Mouse (Mus musculus): ENCODE results near the gene Gnptab.
"Not testable (repeated sequence)": the region's sequence is repeated elsewhere in the genome, so short reads cannot be mapped to it uniquely, and the experiment has no call there.

Gnptab gene

DNA sequence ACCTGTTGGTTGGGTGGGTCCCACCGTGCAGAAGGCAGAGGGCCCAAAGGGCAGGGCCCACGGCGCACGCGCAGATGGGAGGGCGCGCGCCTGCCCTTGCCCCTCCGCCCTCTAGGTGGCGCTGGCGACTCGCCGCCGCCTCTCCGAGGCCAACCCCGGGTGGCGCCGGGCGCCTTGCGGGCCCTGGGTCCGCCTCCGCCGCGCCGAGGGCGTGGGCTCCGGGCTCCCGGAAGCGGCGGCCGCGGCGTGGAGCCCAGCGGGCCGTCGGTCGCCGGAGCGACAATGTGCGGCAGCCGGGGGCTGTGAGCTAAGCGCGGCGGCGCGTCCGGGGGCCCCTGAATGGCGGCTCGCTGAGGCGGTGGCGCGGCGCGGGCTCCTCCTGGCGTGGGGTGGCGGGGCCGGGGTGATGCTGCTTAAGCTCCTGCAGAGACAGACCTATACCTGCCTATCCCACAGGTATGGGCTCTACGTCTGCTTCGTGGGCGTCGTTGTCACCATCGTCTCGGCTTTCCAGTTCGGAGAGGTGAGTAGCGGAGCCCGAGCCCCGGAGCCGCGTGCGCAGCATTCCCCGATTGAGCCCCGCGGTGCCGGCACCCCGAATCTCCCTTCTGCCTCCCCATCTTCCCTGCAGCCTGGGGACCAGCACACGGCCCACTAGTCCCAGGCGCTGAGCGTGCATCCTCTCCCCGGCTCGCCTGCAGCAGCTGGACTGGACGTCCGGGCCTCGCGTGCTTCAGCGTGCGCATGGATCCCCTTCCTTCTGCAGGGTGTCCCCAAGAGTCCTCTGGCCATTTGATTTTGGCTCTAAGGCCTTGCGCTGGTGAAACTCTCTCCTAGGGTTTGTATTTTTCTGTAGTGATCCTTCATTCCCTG is at the start of gene Gnptab, which contains the start of gene Dram1:
Gene Gnptab, plus strand, starts transcription at position 120 of the 873 bp plus-strand sequence.
Gene Dram1, minus strand, starts transcription at position 68 of the 873 bp plus-strand sequence.
- DNase-seq, result peak; percentile 92

DNA sequence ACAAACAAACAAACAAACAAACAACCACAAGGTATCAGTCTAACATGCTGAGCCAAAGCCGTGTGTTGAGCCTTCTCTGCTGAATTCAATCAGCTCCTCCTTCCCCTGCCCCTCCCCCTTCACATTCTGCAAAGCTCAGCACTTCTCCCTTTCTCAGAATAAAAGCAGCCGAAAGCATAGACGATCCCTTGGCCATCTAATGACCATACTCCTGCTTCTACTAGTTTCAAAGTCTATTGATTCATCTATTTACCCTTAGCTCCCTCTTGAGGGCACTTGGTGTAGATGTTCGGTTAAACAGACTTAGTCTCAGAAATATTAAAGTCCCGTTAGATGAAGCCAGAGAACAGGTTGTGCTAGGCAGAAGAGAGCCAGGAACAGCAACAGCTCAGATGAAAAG is 48.2 kb upstream of the Gnptab start:
- DNase-seq, result peak; percentile 19

DNA sequence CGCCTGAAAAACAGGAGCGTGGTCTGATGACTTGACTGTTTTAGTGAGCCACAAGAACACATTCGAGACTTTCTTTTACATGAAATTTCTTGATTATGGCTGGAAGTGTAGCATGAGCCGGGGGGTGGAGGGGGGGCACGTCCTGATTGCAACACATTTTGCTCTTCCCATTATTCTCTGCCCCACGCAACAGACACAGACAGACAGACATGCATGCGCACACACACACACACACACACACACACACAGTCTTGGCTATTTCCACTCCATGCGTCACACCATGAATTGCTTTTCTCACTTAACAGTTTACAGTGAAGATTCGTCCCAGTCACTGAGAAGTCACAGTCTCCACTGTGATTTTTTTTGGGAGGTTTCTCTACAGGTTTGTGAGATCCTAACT is 38.3 kb upstream of the Gnptab start:
- no peak for DNase-seq

DNA sequence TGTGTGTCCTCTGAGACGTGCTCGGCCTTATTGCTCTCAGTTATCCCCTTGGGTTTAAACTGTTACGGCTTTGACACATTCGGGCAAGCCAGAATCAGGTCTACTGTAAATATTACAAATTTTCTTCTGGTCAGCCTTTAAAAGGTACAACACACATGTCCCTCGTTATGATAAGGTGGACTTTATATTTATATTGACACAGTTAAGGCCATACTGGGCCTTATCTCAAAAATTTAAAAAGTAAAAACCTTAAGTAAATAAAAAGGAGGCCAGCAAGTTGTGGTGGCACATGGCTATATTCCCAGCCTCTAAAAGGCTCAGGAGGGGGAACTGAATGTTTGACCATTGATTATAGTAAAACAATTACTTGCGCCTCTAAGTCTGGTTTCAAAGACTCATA is 37.6 kb upstream of the Gnptab start:
- no peak for DNase-seq

DNA sequence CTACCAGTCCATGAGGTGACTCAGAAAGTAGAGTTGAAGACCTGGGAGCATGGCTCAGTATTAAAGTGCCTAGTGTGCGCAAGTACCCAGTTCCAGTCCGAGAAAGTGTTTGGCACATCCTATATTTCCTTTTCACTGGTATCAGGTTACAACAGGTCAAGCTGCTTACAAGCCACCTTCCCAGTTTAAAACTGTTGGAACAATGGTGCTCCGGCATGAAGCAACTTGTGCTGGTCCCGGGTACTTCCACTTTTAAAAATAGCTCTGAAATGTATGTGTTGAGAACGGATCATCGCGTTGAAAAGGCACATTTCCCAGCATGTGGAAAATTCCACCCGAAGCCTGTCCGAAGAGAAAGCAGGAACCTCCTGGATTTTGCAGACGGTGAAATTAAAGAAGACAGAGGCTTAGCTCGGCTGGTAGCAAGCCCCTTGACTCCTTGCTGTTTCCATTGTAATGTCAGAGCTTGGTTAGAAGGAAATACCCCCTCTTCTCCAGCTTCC is 33.0 kb upstream of the Gnptab start:
- no peak for DNase-seq

DNA sequence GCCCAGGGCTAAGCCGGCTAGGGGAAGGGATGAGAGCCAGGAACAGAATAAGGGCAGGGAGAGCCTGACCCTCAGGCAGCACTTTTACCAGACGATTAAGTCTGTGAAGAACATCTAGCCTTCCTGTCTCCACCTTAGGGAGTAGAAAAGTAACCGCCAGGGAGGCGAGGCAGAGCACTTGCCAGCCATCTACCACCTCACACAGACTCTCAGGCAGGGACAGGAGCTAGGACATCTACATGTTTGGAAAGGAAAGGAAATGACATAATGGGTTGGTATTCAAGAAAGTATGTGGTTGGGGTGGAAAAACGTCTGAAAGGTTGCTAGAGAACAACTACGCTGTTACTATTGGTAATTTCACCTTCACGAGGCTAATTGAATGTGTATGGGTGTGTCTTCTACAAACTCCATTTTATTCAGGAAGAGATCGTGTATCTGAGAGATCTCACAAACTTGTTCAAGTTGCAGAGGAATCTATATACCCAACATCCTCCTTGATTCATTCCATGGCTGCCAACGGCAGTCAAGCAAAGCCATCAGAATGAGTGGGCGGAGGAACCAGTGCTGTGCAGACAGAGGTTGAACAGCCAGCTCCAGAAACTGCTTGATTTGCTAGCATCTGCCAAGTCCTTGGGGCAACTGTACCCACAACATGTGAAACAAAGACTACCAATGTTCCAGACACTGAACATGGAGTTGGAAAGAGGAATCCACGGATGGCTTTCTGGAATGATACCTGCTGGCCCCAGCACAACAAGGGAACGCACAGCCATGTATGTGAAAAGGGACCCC is 32.3 kb upstream of the Gnptab start:
- no peak for DNase-seq

DNA sequence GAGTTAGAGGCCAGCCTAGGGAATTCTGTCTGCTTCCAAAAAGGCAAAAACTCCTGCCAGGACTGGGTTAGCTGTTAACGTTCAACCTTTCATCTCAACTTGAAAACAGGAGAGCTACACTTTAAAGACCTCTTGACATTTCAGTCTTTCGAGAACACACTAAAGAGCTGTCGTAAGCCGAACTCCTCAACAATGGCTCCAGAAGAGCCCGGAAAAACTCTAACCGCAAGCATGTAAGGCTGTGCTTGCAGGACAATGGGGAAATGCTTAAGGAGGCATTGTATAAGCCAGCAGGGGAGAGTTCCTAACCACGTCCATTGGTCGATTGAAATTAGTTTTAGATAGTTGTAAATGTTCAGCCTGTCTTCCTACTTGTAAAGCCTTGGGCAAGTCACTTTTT is 29.1 kb upstream of the Gnptab start:
- DNase-seq, result no peak

DNA sequence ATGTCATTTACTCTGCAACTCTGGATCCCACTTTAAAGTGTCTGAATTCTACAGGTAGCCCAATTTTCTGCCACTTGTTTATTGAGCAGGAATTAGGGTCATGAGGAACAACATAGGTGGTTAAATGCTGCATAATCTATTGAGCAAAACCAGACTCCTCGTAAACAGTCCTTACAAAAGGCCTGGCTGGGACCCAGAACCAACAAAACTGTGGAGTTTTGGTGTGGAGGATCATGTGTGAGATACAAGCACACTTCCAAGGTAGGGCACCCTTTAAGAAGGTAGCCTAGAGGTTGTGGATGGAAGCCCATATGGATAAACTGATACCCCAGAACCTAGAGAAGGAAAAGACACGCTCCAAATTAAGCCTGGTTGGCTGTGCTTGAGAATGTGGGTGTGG is 28.2 kb upstream of the Gnptab start:
- DNase-seq, result no peak

DNA sequence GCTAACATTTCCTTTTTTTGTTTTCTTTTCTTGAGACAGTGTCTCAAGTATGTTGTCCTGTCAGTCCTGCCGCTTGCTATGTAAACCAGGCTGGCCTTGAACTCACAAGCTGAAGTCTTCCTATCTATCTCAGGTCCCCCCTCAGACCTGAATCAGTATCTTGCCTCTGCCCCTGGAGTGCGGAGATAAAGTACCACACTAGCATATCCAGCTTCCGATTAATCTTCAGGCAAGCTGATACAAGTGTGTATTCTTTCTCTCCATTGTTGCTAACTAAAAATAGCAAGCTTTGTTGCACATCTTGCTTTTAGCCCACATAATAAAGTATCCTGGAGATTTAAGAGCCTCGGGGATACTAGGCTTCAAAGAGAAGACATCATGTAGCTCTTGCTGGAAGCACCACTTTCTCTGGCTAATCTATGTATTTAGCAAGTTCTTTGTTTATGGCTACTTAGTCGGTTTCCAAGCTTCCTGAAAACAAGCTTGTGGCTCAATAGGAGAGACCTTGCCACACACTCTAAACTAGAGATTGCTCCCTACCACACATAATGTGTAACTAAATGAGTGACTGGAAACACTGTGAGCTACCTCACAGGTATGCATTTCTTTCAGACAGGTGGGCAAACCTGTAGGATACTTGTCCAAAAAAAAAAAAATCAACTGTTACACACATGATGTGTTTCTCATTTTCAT is 27.4 kb upstream of the Gnptab start:
- DNase-seq, result no peak

DNA sequence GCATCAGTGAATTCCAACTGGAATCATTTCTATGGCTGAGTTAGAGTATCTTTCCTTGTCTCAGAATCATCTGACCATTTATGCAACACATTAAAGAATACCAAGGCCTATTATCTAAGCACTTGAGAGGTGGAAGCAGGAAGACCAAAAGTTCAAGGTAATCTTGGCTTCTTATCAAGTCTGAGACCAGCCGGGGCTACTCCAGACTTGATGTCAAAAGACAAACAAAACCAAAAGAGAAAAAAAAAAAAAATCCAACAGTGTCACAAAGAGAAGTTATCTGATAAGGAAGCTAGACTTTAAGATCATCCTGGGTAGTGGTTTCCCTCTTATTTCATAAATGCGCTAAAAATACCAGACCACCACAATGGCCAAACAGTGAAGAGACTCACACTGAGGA is 26.4 kb upstream of the Gnptab start:
- no peak for DNase-seq

DNA sequence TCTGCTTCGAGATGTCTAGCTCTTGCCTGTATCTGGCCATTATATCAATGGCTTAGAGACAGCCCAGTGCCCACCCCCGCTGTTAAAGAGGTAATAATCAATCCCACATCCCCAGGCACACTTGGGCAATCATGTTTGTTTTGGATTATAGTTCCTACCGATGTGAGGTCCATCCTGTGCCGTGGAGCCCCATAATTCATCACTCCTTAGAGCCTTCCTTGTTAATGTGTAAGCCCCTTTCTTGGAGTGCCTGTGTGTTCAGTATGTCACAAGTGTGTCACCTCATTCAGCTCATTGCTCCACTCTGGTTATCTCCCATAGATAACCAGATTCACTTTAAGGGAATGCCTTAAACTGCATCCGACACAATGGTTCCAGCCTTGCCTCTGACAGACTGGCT is 24.3 kb upstream of the Gnptab start:
- DNase-seq, result no peak

DNA sequence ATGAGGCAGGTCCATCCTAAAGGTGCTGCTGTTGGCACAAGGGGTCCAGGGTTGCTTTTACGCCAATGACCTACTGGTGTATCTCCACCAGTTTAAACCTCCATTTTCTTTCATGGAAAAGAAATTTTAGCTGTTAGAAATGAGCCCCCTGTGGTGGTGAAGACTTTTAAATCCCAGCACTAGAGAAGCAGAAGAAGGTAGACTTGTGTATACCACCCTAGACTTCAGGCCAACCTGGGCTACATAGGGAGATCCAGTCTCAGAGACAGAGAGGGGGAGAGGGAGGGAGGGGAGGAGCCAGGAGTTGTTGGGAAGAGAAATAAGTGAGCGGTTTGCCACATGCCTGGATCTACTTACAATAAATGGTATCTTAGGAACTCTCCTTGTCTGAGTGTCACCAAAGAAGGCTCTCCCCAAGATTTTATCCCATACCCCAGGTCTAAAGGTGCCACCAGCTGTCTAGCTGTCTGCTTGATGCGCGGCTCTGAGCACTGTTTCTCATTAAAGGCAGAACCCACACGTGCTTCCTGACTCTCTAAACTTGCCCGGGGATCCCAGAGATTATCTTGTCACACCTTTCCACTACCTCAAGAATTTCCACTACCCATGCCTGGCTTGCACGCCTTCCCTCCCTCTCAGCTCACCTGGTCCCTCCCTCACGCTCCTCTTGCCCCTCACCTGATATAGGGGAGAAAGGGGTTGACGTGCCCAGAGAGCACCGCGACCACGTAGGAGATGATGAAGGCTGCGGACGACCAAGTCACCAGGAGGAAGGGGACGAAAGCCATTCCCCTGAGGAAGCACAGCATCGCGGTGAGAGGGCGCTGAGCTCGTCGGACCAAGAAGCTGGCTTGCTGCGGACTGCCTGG is 22.6 kb upstream of the Gnptab start:
- no peak for DNase-seq

DNA sequence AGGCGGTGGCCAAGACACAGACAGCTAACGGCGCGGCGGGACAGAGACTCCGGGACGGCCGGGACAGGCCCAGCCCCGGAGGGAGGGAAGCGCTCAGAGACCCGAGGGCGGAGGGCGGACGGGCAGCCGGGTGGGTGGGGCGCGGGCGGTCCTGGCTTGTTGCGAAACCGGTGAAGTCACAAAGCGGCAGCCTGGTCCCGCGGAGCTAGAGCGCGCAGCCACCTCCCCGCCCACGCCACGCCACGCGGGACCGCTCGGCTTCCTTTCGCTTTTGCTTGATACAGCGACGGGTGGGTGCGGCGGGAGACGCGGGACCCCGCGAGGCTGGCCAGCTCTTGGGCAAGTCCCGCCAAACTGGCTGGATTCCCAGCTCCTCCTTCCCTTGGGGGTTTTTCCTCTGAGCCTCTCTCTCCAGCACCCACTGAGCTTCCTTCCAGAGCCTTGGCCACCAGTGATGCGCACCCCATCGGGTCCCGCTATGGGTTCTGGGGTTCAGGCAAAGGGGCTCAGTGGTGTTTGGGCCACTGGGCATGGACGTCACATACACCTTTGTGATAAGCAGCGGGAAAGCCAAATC is 21.9 kb upstream of the Gnptab start:
- DNase-seq, result peak; percentile 81

DNA sequence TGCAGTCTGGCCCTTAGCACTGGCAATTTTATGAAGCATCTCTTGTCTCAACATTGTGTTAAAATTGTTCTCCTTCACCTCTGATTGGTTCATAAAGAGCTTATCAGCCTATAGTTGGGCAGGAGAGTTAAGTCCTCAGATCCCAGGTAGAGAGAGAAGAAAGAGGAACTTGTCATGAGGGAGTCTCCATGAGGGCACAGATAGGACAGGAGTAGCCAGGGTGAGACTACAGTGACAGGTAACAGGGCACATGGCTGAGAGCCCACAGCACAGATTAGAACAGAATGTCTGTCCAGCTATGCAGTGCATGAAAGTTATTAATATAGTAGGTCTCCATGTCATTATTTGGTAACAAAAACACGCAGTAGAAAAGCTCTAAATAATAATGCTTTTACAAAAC is 16.7 kb upstream of the Gnptab start:
- DNase-seq, result no peak

DNA sequence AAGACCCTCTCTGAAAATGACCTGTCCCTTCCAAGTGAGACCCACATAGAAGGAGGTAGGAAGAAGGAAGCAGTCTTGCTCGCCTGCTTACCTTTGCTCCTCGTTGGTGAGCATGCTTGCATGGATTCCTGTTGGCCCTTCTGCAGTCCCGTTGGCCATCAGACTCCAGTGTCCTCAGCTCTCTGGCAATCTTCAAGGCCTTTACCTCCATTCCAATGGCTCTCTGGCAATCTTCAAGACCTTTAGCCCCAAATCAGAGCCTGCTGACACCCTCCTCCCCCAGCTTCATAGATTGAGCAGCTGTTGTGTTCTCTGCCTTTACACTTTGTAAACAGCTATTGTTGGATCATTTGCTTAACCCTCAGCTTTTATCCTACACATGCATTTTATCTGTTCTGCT is 14.7 kb upstream of the Gnptab start:
- no peak for DNase-seq

DNA sequence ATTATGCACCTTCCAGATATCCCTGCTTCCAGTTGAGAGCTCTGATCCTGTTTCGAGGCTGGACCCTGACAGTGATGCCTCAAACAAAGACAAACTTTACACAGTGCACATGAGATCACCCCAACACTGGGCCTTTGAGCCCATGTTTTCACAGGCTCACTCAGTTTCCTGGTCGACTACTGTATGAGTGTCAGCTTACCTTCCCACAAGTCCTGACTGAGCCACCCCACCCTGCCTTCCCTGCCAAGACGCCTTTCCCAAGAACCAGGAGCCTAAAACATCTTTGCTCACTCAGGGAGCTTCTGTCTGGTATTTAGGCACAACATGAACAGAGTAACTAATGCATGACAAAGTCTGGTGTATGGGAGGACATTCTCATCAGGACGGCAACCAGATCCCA is 9.7 kb upstream of the Gnptab start:
- no peak for DNase-seq

DNA sequence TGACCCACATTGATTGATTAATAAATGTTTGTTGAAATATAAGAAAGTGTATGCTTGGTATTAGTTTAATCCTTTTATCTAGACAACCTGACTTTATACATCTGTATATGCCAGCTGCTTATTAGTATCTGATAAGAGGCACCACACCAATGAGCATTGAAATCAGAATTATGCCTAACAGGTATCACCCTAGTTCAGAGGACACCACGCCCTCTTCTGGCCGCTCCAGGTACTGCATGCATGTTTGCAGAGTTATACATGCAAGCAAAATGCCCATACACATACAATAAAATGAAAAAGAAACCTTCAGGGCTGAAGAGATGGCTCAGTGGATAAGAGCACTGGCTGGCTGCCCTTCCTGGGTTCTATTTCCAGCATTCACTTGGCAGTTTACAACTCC is 7.1 kb upstream of the Gnptab start:
- DNase-seq, result no peak

DNA sequence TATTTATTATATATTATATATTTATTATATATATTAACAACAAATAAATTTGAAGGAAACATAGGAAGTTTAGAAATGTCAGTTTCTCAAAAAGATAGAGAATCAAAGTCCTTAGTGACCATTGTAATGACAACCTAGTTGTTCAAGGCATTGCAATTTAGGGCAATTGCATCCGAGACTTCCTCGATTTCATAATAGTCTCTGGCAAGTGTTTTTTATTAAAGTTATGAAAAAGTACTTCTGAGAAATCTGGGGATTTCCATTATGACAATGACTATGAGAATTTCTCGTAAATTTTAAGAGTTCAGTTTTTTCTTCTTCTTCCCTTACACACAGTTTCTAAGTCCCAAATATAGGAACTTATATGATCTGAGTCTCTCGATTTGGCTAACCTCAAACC is 6.5 kb upstream of the Gnptab start:
- DNase-seq, result no peak

DNA sequence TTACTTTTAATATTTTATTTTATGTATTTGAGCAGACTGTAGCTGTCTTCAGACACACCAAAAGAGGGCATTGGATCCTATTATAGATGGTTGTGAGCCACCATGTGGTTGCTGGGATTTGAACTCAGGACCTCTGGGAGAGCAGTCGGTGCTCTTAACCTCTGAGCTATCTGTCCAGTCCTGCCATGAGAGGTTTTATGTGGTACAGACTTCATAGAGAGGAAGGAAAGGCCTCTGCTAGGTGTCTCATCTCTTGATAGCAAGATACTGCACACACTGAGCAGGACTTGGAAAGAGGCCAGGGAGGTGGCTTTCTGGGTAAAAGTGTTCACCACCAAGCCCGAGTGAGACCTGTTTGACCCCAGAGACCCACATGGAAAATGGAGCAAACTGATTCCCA is 6.0 kb upstream of the Gnptab start:
- not testable (repeated sequence) for DNase-seq

DNA sequence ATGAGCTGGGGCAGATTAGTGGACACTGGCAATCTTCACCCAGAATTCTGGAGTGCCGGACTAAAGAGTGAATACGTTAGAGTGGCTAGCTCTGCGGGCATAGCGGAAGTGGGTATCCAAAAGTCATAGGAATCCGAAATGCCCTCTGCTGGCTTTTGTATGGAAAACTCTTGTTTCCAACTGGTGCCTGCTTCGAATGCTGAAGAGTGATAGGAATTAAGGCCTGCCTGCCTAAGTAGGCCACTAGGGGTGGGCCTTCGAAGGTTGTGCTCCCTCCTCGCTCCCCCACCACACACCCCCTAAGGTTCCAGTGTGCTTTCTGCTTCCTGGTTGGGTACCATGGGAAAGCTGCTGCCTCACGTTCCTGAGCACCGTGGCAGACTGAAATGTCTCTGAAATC is 3.9 kb upstream of the Gnptab start:
- no peak for DNase-seq

DNA sequence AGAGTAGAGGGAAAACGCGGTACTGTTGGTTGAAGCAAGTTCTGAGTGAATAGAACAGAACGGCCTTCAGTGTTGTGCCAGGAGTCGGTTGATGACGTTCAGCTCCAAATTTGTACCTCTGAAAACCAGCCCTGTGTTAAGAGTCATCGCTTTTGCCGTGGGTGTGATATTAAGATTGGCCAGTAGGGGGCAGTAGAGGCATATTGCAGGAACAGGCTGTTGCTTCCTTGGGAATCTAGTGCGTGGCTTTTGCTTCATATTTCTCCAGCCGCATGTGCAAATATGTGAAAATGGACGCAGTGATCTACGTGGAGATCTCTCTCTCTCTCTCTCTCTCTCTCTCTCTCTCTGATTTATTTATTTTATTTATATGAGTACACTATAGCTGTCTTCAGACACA is 2.2 kb upstream of the Gnptab start:
- DNase-seq, result peak; percentile 87

DNA sequence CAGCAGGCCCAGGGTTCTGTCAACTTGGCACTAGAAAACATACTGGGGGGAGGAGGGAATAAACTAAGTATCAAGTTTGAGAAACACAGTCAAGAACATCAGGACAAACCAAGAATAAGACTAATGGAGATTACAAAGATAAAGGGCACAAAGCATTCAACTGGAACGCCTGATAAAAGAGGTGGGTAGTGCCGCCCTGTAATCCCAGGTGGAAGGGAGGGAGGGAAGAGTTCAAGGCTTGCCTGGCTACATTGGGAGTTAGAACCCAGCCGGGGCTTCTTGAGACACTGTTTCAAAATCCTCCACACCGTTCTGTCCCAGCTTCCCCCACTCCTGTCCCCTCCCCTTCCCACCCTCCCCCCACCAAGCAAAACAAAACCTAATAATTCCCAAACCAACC is 1.3 kb upstream of the Gnptab start:
- DNase-seq, result no peak
